Mouse (Mus musculus) heart, adult 18-20 months (tissue): ENCODE measurements at regions not wholly inside any gene's neighbourhood (a gene's known extent, or its start where the extent isn't known, plus 50 kb on each side); places are given as distances from the start of the nearest gene placed in this dataset.

Source experiments
- DNase-seq, 2 experiments: peaks; one replicate each; pipeline ENCODE4 v3.0.0; 2021 to 2022; ENCODE audit warnings: mixed read lengths in 1 of 2
- microRNA-seq, 2 experiments: library from miRNA; unstranded; fragments of <30 nt; microRNA quantifications; one replicate each; pipeline ENCODE4 v1.2.0; 2022

GRCm38 (mm10) chr10:37220434-37220833, 81.7 kb upstream of the Marcks start:
- DNase-seq = peak; percentile 36 to 38

DNA sequence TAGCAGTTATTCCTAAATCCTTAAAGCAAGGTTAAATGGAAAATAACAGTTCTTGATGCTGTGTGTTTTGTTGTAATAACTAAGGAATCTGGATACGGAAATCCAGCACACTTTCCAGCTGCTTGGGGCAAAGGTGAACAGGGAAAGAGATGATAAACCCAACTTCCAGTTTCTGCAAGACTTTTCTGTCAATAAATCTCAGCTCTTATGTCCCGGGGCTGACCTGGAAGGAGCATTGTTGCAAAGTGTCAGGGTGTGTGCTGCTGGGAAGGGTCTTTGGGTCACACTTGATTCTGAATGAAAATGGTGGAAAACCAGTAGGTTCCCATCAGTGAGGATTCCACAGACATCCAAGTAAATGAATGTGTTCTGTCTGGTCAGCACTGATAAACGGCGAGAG, 81.2 kb upstream of the Marcks start:
- DNase-seq = no peak

DNA sequence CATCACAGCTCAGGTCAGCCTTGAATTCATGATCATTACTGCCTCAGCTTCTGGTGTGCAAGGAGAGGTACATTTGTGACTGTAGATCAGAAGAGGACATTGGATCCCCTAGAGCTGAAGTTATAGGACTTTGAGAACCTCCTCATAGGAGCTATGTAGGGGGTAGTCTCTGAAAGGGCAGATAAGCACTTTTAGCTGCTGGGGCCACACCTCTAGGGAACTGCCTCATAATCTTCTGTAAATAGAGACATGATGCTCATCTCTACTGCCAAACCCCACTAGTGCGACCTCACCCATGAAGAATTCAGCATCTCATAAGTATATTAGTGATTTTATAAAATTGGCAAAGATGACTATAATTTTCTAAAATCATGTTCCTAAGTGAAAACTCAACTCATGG, 80.7 kb upstream of the Marcks start:
- DNase-seq = no peak

DNA sequence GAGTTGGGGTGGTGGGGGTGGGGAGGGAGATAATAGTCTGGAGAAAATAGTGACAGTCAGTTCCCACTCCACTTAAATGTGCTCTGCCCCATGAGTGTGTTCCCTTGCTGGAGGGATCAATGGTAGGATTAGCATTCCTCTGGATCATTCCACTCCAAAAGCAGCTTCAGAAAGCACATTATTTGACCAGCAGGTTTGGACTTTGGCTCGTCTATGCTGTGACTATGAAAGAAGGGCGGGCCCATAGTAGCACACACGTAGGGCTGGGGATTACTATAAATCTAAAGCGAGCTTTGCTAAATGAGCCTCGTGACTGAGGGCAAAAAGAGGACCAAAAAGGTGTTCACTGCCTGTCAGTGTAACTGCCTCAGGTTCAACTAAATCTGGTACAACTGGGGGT, 75.9 kb upstream of the Marcks start:
- DNase-seq = no peak

- no peak for DNase-seq
Measured at GRCm38 (mm10) chr10:37212350-37213035, 73.8 kb upstream of the Marcks start.

- DNase-seq = no peak
Measured at GRCm38 (mm10) chr10:37211305-37211704, 72.6 kb upstream of the Marcks start.

DNA sequence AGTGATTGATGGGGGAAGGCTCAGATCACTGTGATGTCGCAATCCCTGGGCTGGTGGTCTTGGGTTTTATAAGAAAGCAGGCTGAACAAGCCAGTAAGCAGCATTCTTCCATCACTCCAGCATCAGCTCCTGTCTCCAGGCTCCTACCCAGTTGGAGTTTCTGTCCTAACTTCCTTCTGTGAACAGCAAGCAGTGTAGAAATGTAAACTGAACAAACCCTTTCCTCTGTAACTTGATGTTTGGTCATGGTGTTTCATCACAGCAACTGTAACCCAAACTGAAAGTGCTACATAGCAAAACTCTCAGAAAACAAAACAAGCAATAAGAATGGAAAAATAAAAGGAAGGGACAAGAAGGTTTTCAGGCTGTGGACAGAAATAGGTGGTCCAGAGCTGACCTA, 71.5 kb upstream of the Marcks start:
- DNase-seq = no peak

GRCm38 (mm10) chr10:37206986-37207385, 68.3 kb upstream of the Marcks start:
- DNase-seq = no peak

- DNase-seq = no peak
Measured at GRCm38 (mm10) chr10:37206546-37206945, 67.8 kb upstream of the Marcks start.

DNA sequence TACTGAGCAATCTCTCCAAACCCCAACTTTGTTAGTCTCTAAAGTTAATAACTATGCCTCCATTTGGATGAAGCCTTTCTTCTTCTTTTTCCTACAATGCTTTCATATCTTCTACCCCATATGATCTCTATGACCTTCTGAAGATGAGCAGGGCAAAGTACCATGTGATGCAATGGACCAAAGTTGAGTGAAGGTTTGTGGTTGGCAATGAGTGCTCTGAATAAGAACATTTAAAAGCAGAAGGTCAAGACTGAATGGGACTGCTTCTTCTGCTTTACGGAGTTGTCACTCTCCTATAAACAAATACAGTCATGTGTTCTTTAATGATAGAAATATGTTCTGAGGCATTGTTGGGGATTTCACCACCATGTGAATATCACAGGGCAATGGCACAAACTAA, 65.0 kb upstream of the Marcks start:
- DNase-seq = peak in 1 of 2 experiments; percentile 0

GRCm38 (mm10) chr10:37194798-37195453, 56.2 kb upstream of the Marcks start:
- DNase-seq = peak in 1 of 2 experiments; percentile 37

DNA sequence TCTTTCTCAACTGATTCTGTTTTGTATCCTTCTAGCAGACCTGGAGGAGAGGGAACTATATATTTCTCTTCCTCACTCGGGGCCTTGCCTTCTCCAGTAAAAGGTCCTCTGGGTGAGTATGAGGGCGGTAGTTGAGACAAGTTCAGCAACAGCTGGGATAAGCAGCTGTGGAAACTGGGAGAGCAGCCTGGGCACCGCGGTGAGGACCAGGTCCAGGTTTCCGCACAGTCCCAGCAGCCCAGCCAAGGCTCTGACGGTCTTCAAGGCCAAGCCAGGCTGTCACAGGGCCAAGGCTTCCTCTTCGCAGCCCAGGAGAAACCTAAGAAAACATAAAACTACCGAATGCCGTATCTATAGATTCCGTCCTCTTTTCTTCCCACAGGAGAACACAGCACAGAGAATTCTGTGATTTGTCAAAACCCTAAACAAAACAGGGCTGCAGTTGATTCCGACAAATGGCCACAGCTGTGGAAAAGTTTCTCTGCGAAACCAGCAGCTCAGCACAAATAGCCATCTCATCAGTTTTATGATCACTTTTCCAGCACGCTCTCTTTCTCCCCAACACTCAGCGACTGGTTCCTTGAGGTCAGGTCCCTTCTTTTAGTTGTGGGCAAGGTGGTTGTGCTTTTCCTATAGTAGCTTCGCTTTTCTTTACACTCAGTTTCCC, 55.5 kb upstream of the Marcks start:
- DNase-seq = peak; percentile 77 to 79

DNA sequence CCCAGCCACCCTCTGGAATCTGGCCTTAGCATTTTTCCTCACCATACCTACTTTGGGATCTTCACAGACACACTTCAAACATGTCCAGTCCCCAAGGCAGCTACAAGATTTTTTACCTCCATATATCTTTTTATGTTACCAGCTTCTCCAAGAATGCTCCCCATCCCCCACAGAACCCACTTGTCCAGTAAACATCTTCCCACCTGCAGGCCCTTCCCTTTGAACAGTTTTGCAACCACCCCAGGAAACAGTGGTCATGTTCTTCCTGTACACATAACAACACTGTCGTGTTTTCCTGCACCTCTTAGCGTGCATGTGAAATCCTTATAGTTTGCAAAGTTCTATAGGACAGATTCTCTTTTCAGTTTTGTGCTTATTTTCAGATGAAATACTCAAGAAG, 53.9 kb upstream of the Marcks start:
- no peak for DNase-seq

- DNase-seq = peak in 1 of 2 experiments; percentile 47
Measured at GRCm38 (mm10) chr10:37190092-37190491, 51.4 kb upstream of the Marcks start.

Small RNAs in the stretch of these regions (microRNA-seq; reads per million reads assigned to microRNA genes)
- 0 reads per million in 2 experiments for gene Gm24710
